Mouse (Mus musculus) kidney, embryonic 15.5 days (tissue): Measurements from ENCODE around the gene Large1. TPM values are rescaled to one million over a fixed set of nuclear protein-coding genes. Genes with fewer than 3 reads are reported as not detected.
"Not testable (repeated sequence)": the region's sequence is repeated elsewhere in the genome, so short reads cannot be mapped to it uniquely, and the experiment has no call there.

Experiments
- ATAC-seq: fragments of 200-750 bp; cut with Nextera tagmentation; replicated peaks from 2 replicates; pipeline ENCODE4 v1.8.0; 2017; ENCODE audit warnings: moderate TSS enrichment; ENCODE audit not compliant: low FRiP score
- H3K27ac ChIP-seq: fragments of 300-500 bp; sonication (generic); 2 replicates; pipeline ENCODE4 v1.5.1; 2015; ENCODE audit warnings: mild to moderate bottlenecking, inconsistent platforms
- H3K27me3 ChIP-seq: fragments of 300-500 bp; sonication (generic); 2 replicates; pipeline ENCODE4 v1.6.1; 2015; ENCODE audit warnings: inconsistent platforms
- H3K36me3 ChIP-seq: fragments of 300-500 bp; sonication (generic); 2 replicates; pipeline ENCODE4 v1.6.1; 2015; ENCODE audit warnings: inconsistent platforms
- H3K4me1 ChIP-seq: fragments of 300-500 bp; sonication (generic); 2 replicates; pipeline ENCODE4 v1.6.1; 2015; ENCODE audit warnings: inconsistent platforms
- H3K4me2 ChIP-seq: fragments of 300-500 bp; sonication (generic); 2 replicates; pipeline ENCODE4 v1.6.1; 2015; ENCODE audit warnings: moderate library complexity, mild to moderate bottlenecking, inconsistent platforms
- H3K4me3 ChIP-seq: fragments of 300-500 bp; sonication (generic); replicated peaks from 2 replicates; pipeline ENCODE4 v1.5.1; 2015; ENCODE audit warnings: mild to moderate bottlenecking, inconsistent platforms
- H3K9ac ChIP-seq: fragments of 300-500 bp; sonication (generic); 2 replicates; pipeline ENCODE4 v1.6.1; 2015; ENCODE audit warnings: mild to moderate bottlenecking, inconsistent platforms
- H3K9me3 ChIP-seq: fragments of 300-500 bp; sonication (generic); replicated peaks from 2 replicates; pipeline ENCODE4 v1.6.1; 2016; ENCODE audit warnings: inconsistent platforms
- WGBS: fragments of 180-500 bp; shearing (Covaris S2); methylation state at CpG from one replicate; pipeline ENCODE4 v1.1.7; 2015; ENCODE audit warnings: mixed read lengths; 5-methylcytosine and 5-hydroxymethylcytosine counted together
- polyA plus RNA-seq: library from polyadenylated mRNA; unstranded; fragments of >200 nt; fragmentation: Nextera tagmentation; extraction: Ambion mirVana; gene quantifications from 2 replicates; pipeline ENCODE4 v1.2.1, GENCODE M21; 2015

The Large1 gene
- polyA plus RNA-seq = 5.7 and 6.0 TPM in 2 replicates

GRCm38 (mm10) chr8:73353108-73353793 lies at the start of gene Large1:
Large1 (minus strand) TSS chr8:73353540.
- Histone ChIP-seq H3K27me3 (peaks cover 4% of the 10 kb centered on the region; the same call in 1 of the 2 replicates), H3K4me1 (peaks cover 29% of the 10 kb centered on the region), H3K27ac (peak within 1 kb of the TSS; percentile 92), H3K36me3 (no peaks in the 10 kb centered on the region), H3K9me3 (no peaks in the 10 kb centered on the region), H3K4me3 (peak within 1 kb of the TSS; percentile 73), H3K9ac (peak within 1 kb of the TSS; percentile 77), H3K4me2 (peak within 1 kb of the TSS; percentile 83)
- peak; percentile 100 for ATAC-seq
- WGBS = under 1% methylated on average over 84 of the region's 84 CpGs

- Histone ChIP-seq H3K4me3 (no peak overlapping the region), H3K27ac (no peak overlapping the region)
- 10% methylated on average over 1 of the region's 1 CpGs for WGBS
Measured at GRCm38 (mm10) chr8:73400343-73400742, 47.0 kb upstream of the Large1 start.

GRCm38 (mm10) chr8:73373001-73373400 lies 19.7 kb upstream of the Large1 start:
- H3K4me2 ChIP-seq, H3K4me1 ChIP-seq, H3K9me3 ChIP-seq, H3K27me3 ChIP-seq, H3K27ac ChIP-seq, H3K9ac ChIP-seq, H3K4me3 ChIP-seq, H3K36me3 ChIP-seq, ATAC-seq: not testable (repeated sequence)
- 89% methylated on average over 6 of the region's 6 CpGs for WGBS

More at GRCm38 (mm10) chr8:73400343-73400742, 47.0 kb upstream of the Large1 start:
- Histone ChIP-seq H3K27me3 (no peaks in the 10 kb centered on the region), H3K9ac (no peak overlapping the region), H3K36me3 (no peaks in the 10 kb centered on the region), H3K4me1 (no peaks in the 10 kb centered on the region), H3K9me3 (no peaks in the 10 kb centered on the region), H3K4me2 (no peak overlapping the region)
- ATAC-seq = no peak

- peaks cover 4% of the 10 kb centered on the region; the same call in 1 of the 2 replicates for H3K27me3 ChIP-seq
- no peak overlapping the region for H3K4me2 ChIP-seq
- no peak for ATAC-seq
- H3K9ac ChIP-seq = no peak overlapping the region
- H3K4me1 ChIP-seq = peaks cover 27% of the 10 kb centered on the region
- H3K27ac ChIP-seq = no peak overlapping the region
- 23% methylated on average over 2 of the region's 2 CpGs for WGBS
- no peaks in the 10 kb centered on the region for H3K36me3 ChIP-seq
- no peak overlapping the region for H3K4me3 ChIP-seq
- H3K9me3 ChIP-seq = no peaks in the 10 kb centered on the region
Measured at GRCm38 (mm10) chr8:73355979-73356378, 2.6 kb upstream of the Large1 start.

- under 1% methylated on average over 25 of the region's 25 CpGs for WGBS
- ATAC-seq = peak; percentile 24
- peaks cover 29% of the 10 kb centered on the region for H3K4me1 ChIP-seq
Measured at GRCm38 (mm10) chr8:73354201-73354881, 1.0 kb upstream of the Large1 start.

GRCm38 (mm10) chr8:73353794-73354179 lies 447 bp upstream of the Large1 start:
- Histone ChIP-seq H3K27ac (peak overlapping the region; percentile 83), H3K9me3 (no peaks in the 10 kb centered on the region), H3K4me3 (peak overlapping the region; percentile 73), H3K36me3 (no peaks in the 10 kb centered on the region), H3K4me1 (peaks cover 29% of the 10 kb centered on the region), H3K4me2 (peak overlapping the region; percentile 83), H3K9ac (peak overlapping the region; percentile 44), H3K27me3 (peaks cover 4% of the 10 kb centered on the region; the same call in 1 of the 2 replicates)
- WGBS = under 1% methylated on average over 16 of the region's 16 CpGs
- peak; percentile 50 for ATAC-seq

More at GRCm38 (mm10) chr8:73354201-73354881, 1.0 kb upstream of the Large1 start:
- Histone ChIP-seq H3K9me3 (no peaks in the 10 kb centered on the region), H3K9ac (peak overlapping the region; percentile 44), H3K4me2 (peak overlapping the region; percentile 83), H3K27me3 (peaks cover 4% of the 10 kb centered on the region; the same call in 1 of the 2 replicates), H3K36me3 (no peaks in the 10 kb centered on the region), H3K4me3 (peak overlapping the region; percentile 73), H3K27ac (peak overlapping the region; percentile 83)

GRCm38 (mm10) chr8:73352301-73353107 lies 836 bp downstream of the Large1 start:
- Histone ChIP-seq H3K36me3 (no peaks in the 10 kb centered on the region), H3K27me3 (peaks cover 4% of the 10 kb centered on the region; the same call in 1 of the 2 replicates), H3K4me2 (peak overlapping the region; percentile 83), H3K27ac (peak overlapping the region; percentile 92), H3K9ac (peak overlapping the region; percentile 77), H3K9me3 (no peaks in the 10 kb centered on the region), H3K4me1 (peaks cover 29% of the 10 kb centered on the region), H3K4me3 (peak overlapping the region; percentile 73)
- peak; percentile 34 for ATAC-seq
- under 1% methylated on average over 55 of the region's 56 CpGs for WGBS

GRCm38 (mm10) chr8:73350366-73350765 lies 3.0 kb downstream of the Large1 start:
- H3K27me3 ChIP-seq = 0 out of 2 replicates have a peak, but pooled peaks cover 1% of the 10 kb centered on the region
- H3K9ac ChIP-seq = no peak overlapping the region
- H3K9me3 ChIP-seq = no peaks in the 10 kb centered on the region
- no peak for ATAC-seq
- H3K4me1 ChIP-seq = peaks cover 29% of the 10 kb centered on the region
- WGBS = 18% methylated on average over 2 of the region's 2 CpGs
- H3K4me2 ChIP-seq = 0 out of 2 replicates have a peak overlapping the region, but pooled peaks have one; percentile 1
- H3K27ac ChIP-seq = no peak overlapping the region
- H3K4me3 ChIP-seq = no peak overlapping the region
- H3K36me3 ChIP-seq = no peaks in the 10 kb centered on the region

GRCm38 (mm10) chr8:73342761-73343395 lies 10.5 kb downstream of the Large1 start:
- Histone ChIP-seq H3K4me1 (no peaks in the 10 kb centered on the region), H3K36me3 (no peaks in the 10 kb centered on the region), H3K4me2 (no peak overlapping the region), H3K4me3 (no peak overlapping the region), H3K9ac (no peak overlapping the region), H3K9me3 (no peaks in the 10 kb centered on the region), H3K27me3 (no peaks in the 10 kb centered on the region), H3K27ac (no peak overlapping the region)
- WGBS = 79% methylated on average over 3 of the region's 3 CpGs
- no peak for ATAC-seq

GRCm38 (mm10) chr8:73336845-73337244 lies 16.5 kb downstream of the Large1 start:
- H3K27me3 ChIP-seq = no peaks in the 10 kb centered on the region
- no peaks in the 10 kb centered on the region for H3K4me1 ChIP-seq
- no peak overlapping the region for H3K27ac ChIP-seq
- H3K9me3 ChIP-seq = 0 out of 2 replicates have a peak, but pooled peaks cover 4% of the 10 kb centered on the region
- no peak for ATAC-seq
- H3K9ac ChIP-seq = no peak overlapping the region
- H3K36me3 ChIP-seq = 0 out of 2 replicates have a peak, but pooled peaks cover 4% of the 10 kb centered on the region
- H3K4me2 ChIP-seq = no peak overlapping the region
- 34% methylated on average over 1 of the region's 1 CpGs for WGBS
- H3K4me3 ChIP-seq = no peak overlapping the region

- H3K9ac ChIP-seq = no peak overlapping the region
- 0 out of 2 replicates have a peak, but pooled peaks cover 4% of the 10 kb centered on the region for H3K36me3 ChIP-seq
- no peak overlapping the region for H3K4me2 ChIP-seq
- H3K4me1 ChIP-seq = peaks cover 5% of the 10 kb centered on the region; the same call in 1 of the 2 replicates
- H3K4me3 ChIP-seq = no peak overlapping the region
- no peaks in the 10 kb centered on the region for H3K27me3 ChIP-seq
- peak; percentile 52; the same call in 1 of the 2 replicates for ATAC-seq
- H3K9me3 ChIP-seq = 0 out of 2 replicates have a peak, but pooled peaks cover 4% of the 10 kb centered on the region
- no peak overlapping the region for H3K27ac ChIP-seq
- 55% methylated on average over 5 of the region's 5 CpGs for WGBS
Measured at GRCm38 (mm10) chr8:73329131-73329530, 24.2 kb downstream of the Large1 start.
